Mouse (Mus musculus): ENCODE data around the gene Edc3.

DNA sequence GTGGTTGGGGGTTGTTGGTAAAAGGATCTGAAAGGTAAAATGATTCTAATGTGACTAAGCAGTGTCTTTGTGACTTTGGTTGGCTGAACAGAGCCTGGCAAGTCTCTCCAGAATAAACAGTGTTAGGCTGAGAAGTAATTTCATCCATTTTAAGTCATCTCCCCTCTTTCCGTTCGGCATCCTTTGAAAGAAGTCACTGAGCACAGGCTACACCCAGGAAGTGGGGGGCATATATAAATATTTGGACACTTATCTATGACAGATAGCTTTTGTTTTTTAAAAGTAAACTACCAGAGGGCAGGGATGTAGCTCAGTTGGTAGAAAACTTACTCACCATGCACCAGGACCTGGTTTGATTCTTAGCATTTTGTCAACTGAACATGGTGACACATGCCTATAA is 19.7 kb upstream of the Edc3 start:
- TF ChIP-seq CTCF (IDR thresholded peaks at IDR 0.05; ENCODE audit: low read depth, low read length): no peak
- no peak for TF ChIP-seq POLR2A (IDR thresholded peaks at IDR 0.05; ENCODE audit: borderline replicate concordance, low read depth, low read length)
